Mouse (Mus musculus) lung, postnatal 0 days (tissue): ENCODE measurements at regions not wholly inside any gene's neighbourhood (a gene's known extent, or its start where the extent isn't known, plus 50 kb on each side); places are given as distances from the start of the nearest gene placed in this dataset.

ENCODE experiments used
- CTCF ChIP-seq: IDR thresholded peaks from 2 replicates; pipeline ENCODE4 v1.5.1; 2016; ENCODE audit warnings: antibody characterized with exemption, mild to moderate bottlenecking
- EP300 ChIP-seq: IDR thresholded peaks from 2 replicates; pipeline ENCODE4 v1.6.1; 2016; ENCODE audit warnings: antibody characterized with exemption, mild to moderate bottlenecking, control low read depth

DNA sequence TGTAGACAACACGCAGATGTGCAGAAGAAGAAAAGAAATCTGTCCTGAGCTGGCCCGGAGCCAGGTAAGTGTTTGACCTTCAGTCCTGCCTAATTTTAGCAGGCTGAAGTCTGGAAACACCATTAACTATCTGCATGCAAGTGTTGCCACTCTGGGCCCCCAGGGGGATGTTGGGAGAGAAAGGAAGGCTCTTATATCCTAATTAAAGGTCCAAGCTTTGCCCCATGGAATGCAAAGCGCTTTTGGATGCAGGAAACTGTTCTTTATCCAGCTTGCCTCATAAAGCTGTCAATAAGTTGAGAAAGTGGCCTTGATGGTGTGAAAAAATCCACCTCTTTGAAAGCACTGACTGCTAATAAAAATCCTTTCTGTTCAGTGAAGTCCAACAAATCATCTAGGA lies 145.1 kb upstream of the Elac2 start:
- TF ChIP-seq EP300 (no peak), CTCF (no peak)
